17 mouse cellular contexts compared by ENCODE assay signal in genomic region chr2:94128496-94128895, GRCm38 (mm10). TPM values are rescaled to one million over a fixed set of nuclear protein-coding genes. Genes with fewer than 3 reads are reported as not detected.
DNase-seq lines count a peak whose midpoint lies in the region; ATAC-seq and TF ChIP-seq lines count a peak whose summit lies in the region.
"Had no signal": no experiment of that assay in that cellular context is flagged by ENCODE, and none has a peak within 500 bp of the region (broad histone marks: within the 10 kb centered on the region; RNA-seq: fewer than 3 reads in every experiment).

No protein-coding gene starts in this region.

- H3K4me1 ChIP-seq in heart, embryonic 10.5 days: peaks cover 36% of the 10 kb centered on the region
- H3K4me1 ChIP-seq in forebrain, embryonic 14.5 days (ENCODE audit: control insufficient read depth, insufficient read depth, low read length): peaks cover 3% of the 10 kb centered on the region
- peaks cover 37% of the 10 kb centered on the region for H3K4me1 ChIP-seq in heart, embryonic 12.5 days (replicated peaks)
- 0 out of 2 replicates have a peak, but pooled peaks cover under 1% of the 10 kb centered on the region for H3K4me1 ChIP-seq in hindbrain, postnatal 0 days (ENCODE audit: insufficient read depth, low read length)
- no peaks in the 10 kb centered on the region for H3K4me1 ChIP-seq in thymus, adult 2 months (replicated peaks; ENCODE audit: control insufficient read depth, insufficient read depth, low read length)

- no peak overlapping the region for H3K9ac ChIP-seq in forebrain, embryonic 14.5 days (ENCODE audit: low read length)
- 0 out of 2 replicates have a peak overlapping the region, but pooled peaks have one; percentile 23 for H3K9ac ChIP-seq in heart, embryonic 12.5 days
- no peak overlapping the region for H3K9ac ChIP-seq in hindbrain, postnatal 0 days (replicated peaks; ENCODE audit: low read length)
- H3K9ac ChIP-seq: embryonic facial prominence, embryonic 15.5 days; liver, postnatal 0 days had no signal

- H3K4me2 ChIP-seq in forebrain, embryonic 14.5 days (ENCODE audit: low read length): no peak overlapping the region
- peak overlapping the region; percentile 48 for H3K4me2 ChIP-seq in heart, embryonic 12.5 days
- H3K4me2 ChIP-seq in hindbrain, postnatal 0 days (ENCODE audit: low read depth, low read length): no peak overlapping the region
- H3K4me2 ChIP-seq: embryonic facial prominence, embryonic 15.5 days had no signal

- ATAC-seq in forebrain, embryonic 14.5 days: no peak
- no peak for ATAC-seq in heart, embryonic 12.5 days (ENCODE audit: insufficient number of reproducible peaks, low FRiP score)
- no peak for ATAC-seq in hindbrain, postnatal 0 days
- ATAC-seq: liver, postnatal 0 days had no signal

- intact Hi-C loops in heart, postnatal 36 days (cut with DNase I): no loop called here

- 70% methylated on average over 3 of the region's 3 CpGs for WGBS in heart, embryonic 10.5 days
- 84% methylated on average over 3 of the region's 3 CpGs for WGBS in forebrain, embryonic 14.5 days
- WGBS in heart, embryonic 12.5 days: 57% methylated on average over 3 of the region's 3 CpGs
- WGBS in hindbrain, postnatal 0 days: 70% methylated on average over 3 of the region's 3 CpGs
- WGBS in thymus, adult 2 months: 91% methylated on average over 3 of the region's 3 CpGs

- H3K27ac ChIP-seq in heart, embryonic 10.5 days: peak overlapping the region; percentile 75
- H3K27ac ChIP-seq in forebrain, embryonic 14.5 days (ENCODE audit: low read depth, low read length): peak overlapping the region; percentile 23; the same call in 1 of the 2 replicates
- H3K27ac ChIP-seq in heart, embryonic 12.5 days (ENCODE audit: poor library complexity, severe bottlenecking): peak overlapping the region; percentile 94
- H3K27ac ChIP-seq in hindbrain, postnatal 0 days: peak overlapping the region; percentile 61
- no peak overlapping the region for H3K27ac ChIP-seq in thymus, adult 2 months (ENCODE audit: control insufficient read depth, insufficient read depth, low read length)
- H3K27ac ChIP-seq: embryonic facial prominence, embryonic 15.5 days; left cerebral cortex, adult 2 months had no signal

- no peaks in the 10 kb centered on the region for H3K9me3 ChIP-seq in heart, embryonic 10.5 days
- no peaks in the 10 kb centered on the region for H3K9me3 ChIP-seq in forebrain, embryonic 14.5 days (replicated peaks; ENCODE audit: control insufficient read depth, low read length)
- H3K9me3 ChIP-seq in heart, embryonic 12.5 days (replicated peaks): no peaks in the 10 kb centered on the region
- H3K9me3 ChIP-seq in hindbrain, postnatal 0 days (ENCODE audit: low read length): no peaks in the 10 kb centered on the region
- H3K9me3 ChIP-seq: embryonic facial prominence, embryonic 15.5 days had no signal

- TF ChIP-seq CTCF in hindbrain, postnatal 0 days (IDR thresholded peaks at IDR 0.05; ENCODE audit: low read depth): no peak
- no peak for TF ChIP-seq CTCF in thymus, adult 2 months (IDR thresholded peaks at IDR 0.05; ENCODE audit: borderline replicate concordance, control insufficient read depth, extremely low read depth, insufficient read depth, low read length, poor library complexity)

- no peak for DNase-seq in heart, embryonic 10.5 days (ENCODE audit: low spot score)
- no peak for DNase-seq in heart, postnatal 36 days
- DNase-seq in forebrain, embryonic 14.5 days (ENCODE audit: low spot score): peak; percentile 8
- DNase-seq in hindbrain, postnatal 0 days (ENCODE audit: low spot score): peak; percentile 31
- no peak for DNase-seq in thymus, adult 2 months
- DNase-seq in cerebellum, postnatal 25 days: no peak
- no peak for DNase-seq in thymus, postnatal 10 days (ENCODE audit: low spot score in 2 of 2)
- DNase-seq: cerebellum, adult 11 months; kidney, adult 11 months; kidney, postnatal 36 days; liver, postnatal 0 days; lung, postnatal 36 days; right cerebral cortex, postnatal 14 days; thymus, postnatal 14 days had no signal

- TF ChIP-seq POLR2A in thymus, adult 2 months (IDR thresholded peaks at IDR 0.05; ENCODE audit: control insufficient read depth, extremely low read depth, insufficient read depth, low read length, poor library complexity): no peak

- H3K4me3 ChIP-seq in heart, embryonic 10.5 days: no peak overlapping the region
- no peak overlapping the region for H3K4me3 ChIP-seq in forebrain, embryonic 14.5 days (ENCODE audit: low read depth, low read length)
- H3K4me3 ChIP-seq in heart, embryonic 12.5 days: no peak overlapping the region
- no peak overlapping the region for H3K4me3 ChIP-seq in hindbrain, postnatal 0 days (ENCODE audit: low read length)
- no peak overlapping the region for H3K4me3 ChIP-seq in thymus, adult 2 months (ENCODE audit: control insufficient read depth, insufficient read depth, low read length)
- H3K4me3 ChIP-seq: embryonic facial prominence, embryonic 15.5 days; left cerebral cortex, adult 2 months had no signal

- no peaks in the 10 kb centered on the region for H3K36me3 ChIP-seq in heart, embryonic 10.5 days
- H3K36me3 ChIP-seq in forebrain, embryonic 14.5 days (ENCODE audit: control insufficient read depth, insufficient read depth, low read length): no peaks in the 10 kb centered on the region
- H3K36me3 ChIP-seq in heart, embryonic 12.5 days: no peaks in the 10 kb centered on the region
- H3K36me3 ChIP-seq in hindbrain, postnatal 0 days (ENCODE audit: insufficient read depth, low read length): no peaks in the 10 kb centered on the region
- no peaks in the 10 kb centered on the region for H3K36me3 ChIP-seq in thymus, adult 2 months (ENCODE audit: control insufficient read depth, insufficient read depth, low read length)
- H3K36me3 ChIP-seq: embryonic facial prominence, embryonic 15.5 days had no signal

- H3K27me3 ChIP-seq in heart, embryonic 10.5 days (ENCODE audit: insufficient read depth, poor library complexity, severe bottlenecking): no peaks in the 10 kb centered on the region
- H3K27me3 ChIP-seq in forebrain, embryonic 14.5 days (replicated peaks; ENCODE audit: control insufficient read depth, insufficient read depth, low read length): no peaks in the 10 kb centered on the region
- no peaks in the 10 kb centered on the region for H3K27me3 ChIP-seq in heart, embryonic 12.5 days (replicated peaks)
- no peaks in the 10 kb centered on the region for H3K27me3 ChIP-seq in hindbrain, postnatal 0 days (ENCODE audit: insufficient read depth, low read length)
- no peaks in the 10 kb centered on the region for H3K27me3 ChIP-seq in thymus, adult 2 months (ENCODE audit: control insufficient read depth, insufficient read depth, low read length)
- H3K27me3 ChIP-seq: embryonic facial prominence, embryonic 15.5 days had no signal

RNA-seq across cellular contexts. Expression of gene Hsd17b12, which starts 29.3 kb away (rescaled TPM):
- polyA plus RNA-seq in heart, embryonic 10.5 days (2016; fragmentation: Nextera tagmentation; extraction: Ambion mirVana): 99.6 and 101 TPM in 2 replicates
- 10 to 100 TPM; 18.4 to 19.2 TPM for total RNA-seq in heart, postnatal 36 days (2021)
- 129 and 143 TPM in 2 replicates for polyA plus RNA-seq in forebrain, embryonic 14.5 days (2014; fragmentation: Nextera tagmentation; extraction: Ambion mirVana)
- polyA plus RNA-seq in heart, embryonic 12.5 days (2016; fragmentation: Nextera tagmentation; extraction: Ambion mirVana): 66.8 and 69.9 TPM in 2 replicates
- total RNA-seq in hindbrain, postnatal 0 days (2014; rRNA removed): 50.9 and 55.5 TPM in 2 replicates
- polyA plus RNA-seq in hindbrain, postnatal 0 days (2015; fragmentation: Nextera tagmentation; extraction: Ambion mirVana): 154 and 162 TPM in 2 replicates
- polyA plus RNA-seq in thymus, adult 2 months (2012; rRNA removed): 15.2 and 18.5 TPM in 2 replicates

Comparison
In these comparisons a context has a peak if more than half of its experiments do, and no peak if none do; other contexts are left out.
1. DNase-seq: peak in forebrain, embryonic 14.5 days (single experiment) and hindbrain, postnatal 0 days (single experiment); none in heart, embryonic 10.5 days (single experiment), heart, postnatal 36 days (0 of 2), thymus, adult 2 months (single experiment), cerebellum, postnatal 25 days (0 of 2) and thymus, postnatal 10 days (0 of 2).